Mouse (Mus musculus) MEL (cell line): Measurements from ENCODE around the gene Treh. TPM values are rescaled to one million over a fixed set of nuclear protein-coding genes. Genes with fewer than 3 reads are reported as not detected.

Source experiments
- DNase-seq: peaks from one replicate; pipeline ENCODE4 v3.0.0; 2011; ENCODE audit warnings: low read depth, low spot score
- H3K27ac ChIP-seq: 2 replicates; pipeline ENCODE4 v1.5.1; 2012; ENCODE audit warnings: low read depth, mild to moderate bottlenecking, control low read depth, low read length, moderate library complexity; ENCODE audit not compliant: control insufficient read depth
- H3K27me3 ChIP-seq, 2 experiments: fragments of 150-350 bp in 1 of 2; sonication (generic) in 1 of 2; 2 replicates each; pipeline ENCODE4 v1.6.1; 2012; ENCODE audit warnings: low read length in 2 of 2, mild to moderate bottlenecking in 2 of 2, improper control_type of control experiment in 1 of 2, moderate library complexity in 1 of 2; ENCODE audit not compliant: insufficient read depth in 2 of 2, control insufficient read depth in 1 of 2
- H3K36me3 ChIP-seq, 2 experiments: 2 replicates each; pipeline ENCODE4 v1.6.1; 2012 to 2014; ENCODE audit warnings: low read length in 2 of 2, improper control_type of control experiment in 1 of 2, inconsistent platforms in 1 of 2, mild to moderate bottlenecking in 1 of 2; ENCODE audit not compliant: insufficient read depth in 2 of 2, control insufficient read depth in 1 of 2
- H3K4me1 ChIP-seq, 2 experiments: fragments of 150-350 bp in 1 of 2; sonication (generic) in 1 of 2; 2 replicates each; pipeline ENCODE4 v1.6.1; 2012; ENCODE audit warnings: low read length in 2 of 2, improper control_type of control experiment in 1 of 2, mild to moderate bottlenecking in 1 of 2; ENCODE audit not compliant: insufficient read depth in 2 of 2, control insufficient read depth in 1 of 2
- H3K4me3 ChIP-seq, 2 experiments: fragments of 150-350 bp in 1 of 2; sonication (generic) in 1 of 2; 2 replicates each; pipeline ENCODE4 v1.5.1; 2012; ENCODE audit warnings: low read depth in 2 of 2, low read length in 2 of 2, mild to moderate bottlenecking in 2 of 2, moderate library complexity in 2 of 2, control low read depth in 1 of 2, improper control_type of control experiment in 1 of 2; ENCODE audit not compliant: control insufficient read depth in 1 of 2, insufficient read depth in 1 of 2
- H3K79me2 ChIP-seq: 2 replicates; pipeline ENCODE4 v1.6.1; 2012; ENCODE audit warnings: mild to moderate bottlenecking, low read length, moderate library complexity; ENCODE audit not compliant: control insufficient read depth, poor library complexity, insufficient read depth
- H3K9ac ChIP-seq: 2 replicates; pipeline ENCODE4 v1.6.1; 2012; ENCODE audit warnings: low read depth, mild to moderate bottlenecking, control low read depth, low read length, moderate library complexity; ENCODE audit not compliant: control insufficient read depth, poor library complexity, severe bottlenecking
- H3K9me3 ChIP-seq: fragments of 150-350 bp; sonication (generic); replicated peaks from 2 replicates; pipeline ENCODE4 v1.6.1; 2012; ENCODE audit warnings: mild to moderate bottlenecking, low read length, improper control_type of control experiment, moderate library complexity; ENCODE audit not compliant: insufficient read depth
- BHLHE40 ChIP-seq: IDR thresholded peaks from 2 replicates; pipeline ENCODE4 v1.6.1; 2012; ENCODE audit warnings: low read depth, mild to moderate bottlenecking, inconsistent platforms, low read length, improper control_type of control experiment, borderline replicate concordance
- CHD2 ChIP-seq: IDR thresholded peaks from 2 replicates; pipeline ENCODE4 v1.6.1; 2011; ENCODE audit warnings: low read length, improper control_type of control experiment
- CTCF ChIP-seq, 3 experiments: IDR thresholded peaks in 2 of 3; conservative IDR thresholded peaks in 1 of 3; 2 replicates each; pipeline ENCODE4 v1.5.1; 2011 to 2012; ENCODE audit warnings: low read length in 3 of 3, low read depth in 2 of 3, mild to moderate bottlenecking in 2 of 3, improper control_type of control experiment in 1 of 3, inconsistent platforms in 1 of 3, mixed read lengths in 1 of 3, moderate library complexity in 1 of 3; ENCODE audit not compliant: control insufficient read depth in 1 of 3, insufficient read depth in 1 of 3, poor library complexity in 1 of 3, severe bottlenecking in 1 of 3
- E2F4 ChIP-seq: IDR thresholded peaks from 2 replicates; pipeline ENCODE4 v1.6.1; 2011; ENCODE audit warnings: low read depth, low read length, improper control_type of control experiment, borderline replicate concordance
- ELF1 ChIP-seq: IDR thresholded peaks from 2 replicates; pipeline ENCODE4 v1.6.1; 2014; ENCODE audit warnings: low read depth, mild to moderate bottlenecking, inconsistent platforms, low read length, improper control_type of control experiment, moderate library complexity
- JUND ChIP-seq: IDR thresholded peaks from 2 replicates; pipeline ENCODE4 v1.6.1; 2011; ENCODE audit warnings: low read depth, mild to moderate bottlenecking, improper control_type of control experiment, low read length
- KAT2A ChIP-seq: conservative IDR thresholded peaks from 2 replicates; pipeline ENCODE4 v1.6.1; 2012; ENCODE audit warnings: low read depth, low read length, improper control_type of control experiment, inconsistent platforms
- MAFK ChIP-seq: IDR thresholded peaks from 2 replicates; pipeline ENCODE4 v1.6.1; 2011; ENCODE audit warnings: low read depth, mild to moderate bottlenecking, low read length, improper control_type of control experiment, borderline replicate concordance
- MAX ChIP-seq: IDR thresholded peaks from 2 replicates; pipeline ENCODE4 v1.6.1; 2011; ENCODE audit warnings: low read length, improper control_type of control experiment
- MAZ ChIP-seq: IDR thresholded peaks from 2 replicates; pipeline ENCODE4 v1.6.1; 2012; ENCODE audit warnings: low read depth, mild to moderate bottlenecking, inconsistent platforms, low read length, improper control_type of control experiment
- MEF2A ChIP-seq: IDR thresholded peaks from 2 replicates; pipeline ENCODE4 v1.6.1; 2014; ENCODE audit warnings: low read depth, mild to moderate bottlenecking, inconsistent platforms, low read length, improper control_type of control experiment; ENCODE audit not compliant: poor library complexity, insufficient replicate concordance, severe bottlenecking; ENCODE audit errors: extremely low read depth
- NELFE ChIP-seq: IDR thresholded peaks from 2 replicates; pipeline ENCODE4 v1.6.1; 2011; ENCODE audit warnings: low read depth, low read length, improper control_type of control experiment
- POLR2AphosphoS2 ChIP-seq: IDR thresholded peaks from 2 replicates; pipeline ENCODE4 v1.6.1; 2011; ENCODE audit warnings: low read length, improper control_type of control experiment
- RAD21 ChIP-seq: IDR thresholded peaks from 2 replicates; pipeline ENCODE4 v1.6.1; 2011; ENCODE audit warnings: mild to moderate bottlenecking, low read depth, low read length, improper control_type of control experiment
- SIN3A ChIP-seq: IDR thresholded peaks from 2 replicates; pipeline ENCODE4 v1.6.1; 2012; ENCODE audit warnings: low read length, improper control_type of control experiment, inconsistent platforms
- SMC3 ChIP-seq: IDR thresholded peaks from 2 replicates; pipeline ENCODE4 v1.6.1; 2011; ENCODE audit warnings: low read depth, low read length, improper control_type of control experiment
- TAL1 ChIP-seq: IDR thresholded peaks from 2 replicates; pipeline ENCODE4 v1.6.1; 2012; ENCODE audit warnings: mild to moderate bottlenecking, inconsistent platforms, low read length, moderate library complexity, mixed read lengths
- TBP ChIP-seq: IDR thresholded peaks from 2 replicates; pipeline ENCODE4 v1.8.0; 2011; ENCODE audit warnings: low read depth, low read length, improper control_type of control experiment
- TCF12 ChIP-seq: IDR thresholded peaks from 2 replicates; pipeline ENCODE4 v1.6.1; 2014; ENCODE audit warnings: low read depth, mild to moderate bottlenecking, inconsistent platforms, low read length, improper control_type of control experiment, moderate library complexity
- UBTF ChIP-seq: IDR thresholded peaks from 2 replicates; pipeline ENCODE4 v1.6.1; 2012; ENCODE audit warnings: low read depth, mild to moderate bottlenecking, inconsistent platforms, low read length, improper control_type of control experiment, moderate library complexity, borderline replicate concordance; ENCODE audit not compliant: insufficient read depth
- ZC3H11A ChIP-seq: IDR thresholded peaks from 2 replicates; pipeline ENCODE4 v1.6.1; 2012; ENCODE audit warnings: low read depth, mild to moderate bottlenecking, inconsistent platforms, low read length, improper control_type of control experiment
- ZKSCAN1 ChIP-seq: IDR thresholded peaks from 2 replicates; pipeline ENCODE4 v1.6.1; 2012; ENCODE audit warnings: low read depth, mild to moderate bottlenecking, inconsistent platforms, low read length, improper control_type of control experiment, moderate library complexity
- ZMIZ1 ChIP-seq: IDR thresholded peaks from 2 replicates; pipeline ENCODE4 v1.6.1; 2012; ENCODE audit warnings: low read depth, mild to moderate bottlenecking, inconsistent platforms, low read length, improper control_type of control experiment, moderate library complexity
- ZNF384 ChIP-seq: IDR thresholded peaks from 2 replicates; pipeline ENCODE4 v1.6.1; 2012; ENCODE audit warnings: low read depth, mild to moderate bottlenecking, inconsistent platforms, low read length, improper control_type of control experiment
- polyA plus RNA-seq, 2 experiments: library from polyadenylated mRNA; stranded (reverse) in 1 of 2; unstranded in 1 of 2; fragments of >175 nt in 1 of 2; fragments of >200 nt in 1 of 2; gene quantifications; 2 replicates each; pipeline versions ENCODE4 v1.2.1 to v1.2.4; 2012; ENCODE audit warnings: low replicate concordance in 2 of 2, low read depth in 1 of 2; ENCODE audit not compliant: insufficient read length in 2 of 2, insufficient read depth in 1 of 2, missing spikeins in 1 of 2
- total RNA-seq: library from RNA; depleted of rRNA; stranded (reverse); fragments of 300-350 nt; gene quantifications from 2 replicates; pipeline ENCODE4 v1.2.3, GENCODE M21; 2012

Gene Treh
- total and polyA plus RNA-seq, 3 experiments = not detected

- Histone ChIP-seq H3K79me2 (no peaks in the 10 kb centered on the region), H3K9ac (no peak overlapping the region), H3K4me1 (peaks cover 0 to 4% of the 10 kb centered on the region in 2 experiments; a peak in 2 of 4 replicates)
- TF ChIP-seq SMC3 (peak; percentile 55), ZNF384 (no peak), ZC3H11A (peak; percentile 46; the same call in 1 of the 2 replicates), ZMIZ1 (no peak), CTCF (IDR thresholded peaks at IDR 0.05 in 2 of 3, conservative IDR thresholded peaks at IDR 0.05 in 1 of 3; ENCODE audit: control insufficient read depth in 1 of 3, insufficient read depth in 1 of 3, low read depth in 2 of 3, low read length in 3 of 3, poor library complexity in 1 of 3, severe bottlenecking in 1 of 3) (peak; percentile 67 to 79 (median 75)), MAZ (no peak), RAD21 (peak; percentile 43), KAT2A (no peak), POLR2AphosphoS2 (no peak), CHD2 (no peak)
- TF ChIP-seq, all 39 proteins: peak for 4
- no peak overlapping the region for H3K27ac ChIP-seq
- no peaks in the 10 kb centered on the region; a peak in 1 of 4 replicates for H3K36me3 ChIP-seq
- H3K27me3 ChIP-seq = no peaks in the 10 kb centered on the region
- no peaks in the 10 kb centered on the region for H3K9me3 ChIP-seq
- H3K4me3 ChIP-seq = no peak overlapping the region
- peak; percentile 61 for DNase-seq
Measured at GRCm38 (mm10) chr9:44709600-44709999, 36.6 kb downstream of the Treh start.

GRCm38 (mm10) chr9:44710213-44710612 lies 37.2 kb downstream of the Treh start:
- TF ChIP-seq TCF12 = no peak
- no peak for TF ChIP-seq TAL1
- no peak for TF ChIP-seq MAX
- TF ChIP-seq BHLHE40 = no peak
- no peak for TF ChIP-seq SMC3
- TF ChIP-seq UBTF = no peak
- no peak for TF ChIP-seq MEF2A
- no peak for TF ChIP-seq NELFE
- no peak for TF ChIP-seq E2F4
- TF ChIP-seq MAFK = no peak
- TF ChIP-seq TBP = no peak
- TF ChIP-seq ELF1 = no peak
- TF ChIP-seq JUND = no peak
- no peak for TF ChIP-seq SIN3A
- TF ChIP-seq ZKSCAN1 = no peak
- TF ChIP-seq, all 39 proteins: peak for 0
- no peak for DNase-seq
- Histone ChIP-seq H3K27me3 (no peaks in the 10 kb centered on the region), H3K4me1 (peaks cover 0 to 4% of the 10 kb centered on the region in 2 experiments; a peak in 2 of 4 replicates), H3K4me3 (no peak overlapping the region), H3K27ac (no peak overlapping the region), H3K36me3 (no peaks in the 10 kb centered on the region), H3K79me2 (no peaks in the 10 kb centered on the region), H3K9ac (no peak overlapping the region), H3K9me3 (no peaks in the 10 kb centered on the region)
